Mouse (Mus musculus) C2C12 (cell line): Measurements from ENCODE around the gene Slc2a4.

Experiments
- CTCF ChIP-seq: IDR thresholded peaks from one replicate; pipeline ENCODE4 v1.5.1; 2011; ENCODE audit not compliant: control insufficient read depth, insufficient read depth, insufficient read length
- FOSL1 ChIP-seq: IDR thresholded peaks from one replicate; pipeline ENCODE4 v1.8.0; 2011; ENCODE audit warnings: mild to moderate bottlenecking, low read length; ENCODE audit not compliant: poor library complexity, insufficient read depth, severe bottlenecking
- MYOG ChIP-seq: IDR thresholded peaks from one replicate; pipeline ENCODE4 v1.6.1; 2011; ENCODE audit not compliant: control insufficient read depth, insufficient read length; ENCODE audit errors: extremely low read depth
- USF1 ChIP-seq: IDR thresholded peaks from one replicate; pipeline ENCODE4 v1.6.1; 2011; ENCODE audit warnings: low read depth, mild to moderate bottlenecking, control low read depth, moderate library complexity

- TF ChIP-seq CTCF (no peak), USF1 (no peak), FOSL1 (no peak), MYOG (no peak)
Observed at GRCm38 (mm10) chr11:69945216-69945615, 2.8 kb downstream of the Slc2a4 start.
